In genomic region chr3:51697931-51698330, GRCm38 (mm10) we compare ENCODE assay signal across 22 mouse cellular contexts. TPM values are rescaled to one million over a fixed set of nuclear protein-coding genes. Genes with fewer than 3 reads are reported as not detected.
"Had no signal": no experiment of that assay in that cellular context is flagged by ENCODE, and none has a peak within 500 bp of the region (broad histone marks: within the 10 kb centered on the region; RNA-seq: fewer than 3 reads in every experiment).

No protein-coding gene starts in this region.

- DNase-seq: gastrocnemius, adult 2 months; gastrocnemius, postnatal 10 days; gastrocnemius, postnatal 25 days; heart, adult 11 months; heart, adult 2 months; heart, postnatal 14 days; heart, postnatal 36 days; kidney, adult 11 months; kidney, adult 2 months; kidney, adult 9 months; kidney, postnatal 14 days; kidney, postnatal 36 days; layer of hippocampus, adult 9-11 months; left cerebral cortex, postnatal 4 days had no signal

- ATAC-seq: hindbrain, postnatal 0 days; intestine, embryonic 16.5 days; liver, embryonic 12.5 days had no signal

RNA-seq across cellular contexts. Expression of gene Mgst2, which starts 37.8 kb away (rescaled TPM):
- total RNA-seq: hindbrain, postnatal 0 days; layer of hippocampus, adult 18-20 months; layer of hippocampus, postnatal 14 days; left cerebral cortex, adult 2 months; left cerebral cortex, postnatal 25 days; liver, adult 2 months had no signal
